Mouse (Mus musculus) spleen, postnatal 10 days (tissue): ENCODE results near the gene Khnyn.

Experiments used
- DNase-seq, 2 experiments: peaks; one replicate each; pipeline ENCODE4 v3.0.0; 2021 to 2022; ENCODE audit warnings: low spot score in 2 of 2

The Khnyn gene

DNA sequence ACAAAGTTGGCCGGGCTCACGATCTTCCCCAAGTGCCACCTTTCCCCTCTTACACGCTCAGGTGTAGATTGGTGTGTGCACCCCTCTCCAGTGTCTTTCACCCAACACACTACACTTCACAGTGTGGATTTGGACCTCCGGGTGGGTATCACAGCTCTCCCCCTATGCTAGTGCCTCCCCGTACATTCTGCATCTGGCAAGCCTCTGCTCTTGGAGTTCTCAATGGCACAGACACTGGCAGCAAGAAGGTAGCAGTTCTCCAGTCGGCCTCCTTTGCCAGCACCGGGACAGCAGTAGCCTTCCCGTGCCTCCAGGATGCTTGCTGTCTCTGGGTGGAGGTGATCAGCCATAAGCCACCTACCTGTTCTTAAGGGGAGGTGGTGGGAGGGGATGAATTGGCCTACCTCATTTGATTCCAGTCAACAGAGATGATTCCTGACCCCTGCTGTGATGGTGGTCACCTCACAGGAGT lies 11.5 kb upstream of the Khnyn start:
- DNase-seq = no peak

DNA sequence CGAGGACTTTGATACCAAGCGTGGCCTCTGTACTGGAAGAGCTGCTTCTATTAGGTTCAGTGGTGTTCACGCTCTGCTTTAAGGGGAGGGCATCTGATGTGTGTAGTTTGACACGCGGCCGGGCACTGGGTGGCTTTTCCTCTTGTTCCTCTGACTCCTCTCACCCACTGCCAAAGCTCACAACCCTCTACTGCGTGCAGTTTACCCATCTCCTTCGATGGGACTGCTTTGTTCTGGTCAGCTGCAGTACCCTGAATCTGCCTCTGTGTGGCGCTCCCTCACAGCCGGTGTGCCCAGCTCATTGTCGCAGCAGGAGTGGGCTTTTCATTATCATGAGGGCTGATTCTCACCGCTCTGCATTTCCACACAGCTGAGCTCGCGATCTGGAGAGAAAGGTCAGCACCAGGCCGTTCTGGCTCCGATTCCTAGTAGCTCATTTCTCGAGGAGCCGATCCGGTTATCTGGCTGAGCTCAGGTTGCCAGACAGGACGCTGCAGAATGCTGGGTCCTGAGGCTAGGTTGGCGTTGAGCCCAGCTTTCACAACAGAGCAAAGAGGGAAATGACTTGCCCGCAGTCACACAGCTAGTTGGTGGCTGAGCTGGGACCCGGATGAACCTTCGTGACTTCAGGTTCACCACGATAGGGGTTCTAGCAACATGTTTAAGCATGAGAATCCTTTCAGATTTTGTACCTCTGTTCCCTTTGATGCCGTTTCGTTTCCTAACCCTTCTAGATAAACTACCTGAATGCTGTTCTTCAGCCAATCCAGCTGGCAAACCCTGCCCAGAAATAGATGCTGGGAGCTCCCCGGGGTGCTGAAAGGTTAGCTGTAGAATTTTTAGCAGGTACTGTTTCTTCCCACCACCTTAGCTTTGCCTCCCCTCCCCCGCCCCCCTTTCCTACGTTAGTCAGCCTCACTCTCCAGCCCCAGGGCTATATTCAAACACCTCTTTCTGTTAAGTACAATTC lies 10.7 kb upstream of the Khnyn start:
- DNase-seq = peak; percentile 59 to 77

DNA sequence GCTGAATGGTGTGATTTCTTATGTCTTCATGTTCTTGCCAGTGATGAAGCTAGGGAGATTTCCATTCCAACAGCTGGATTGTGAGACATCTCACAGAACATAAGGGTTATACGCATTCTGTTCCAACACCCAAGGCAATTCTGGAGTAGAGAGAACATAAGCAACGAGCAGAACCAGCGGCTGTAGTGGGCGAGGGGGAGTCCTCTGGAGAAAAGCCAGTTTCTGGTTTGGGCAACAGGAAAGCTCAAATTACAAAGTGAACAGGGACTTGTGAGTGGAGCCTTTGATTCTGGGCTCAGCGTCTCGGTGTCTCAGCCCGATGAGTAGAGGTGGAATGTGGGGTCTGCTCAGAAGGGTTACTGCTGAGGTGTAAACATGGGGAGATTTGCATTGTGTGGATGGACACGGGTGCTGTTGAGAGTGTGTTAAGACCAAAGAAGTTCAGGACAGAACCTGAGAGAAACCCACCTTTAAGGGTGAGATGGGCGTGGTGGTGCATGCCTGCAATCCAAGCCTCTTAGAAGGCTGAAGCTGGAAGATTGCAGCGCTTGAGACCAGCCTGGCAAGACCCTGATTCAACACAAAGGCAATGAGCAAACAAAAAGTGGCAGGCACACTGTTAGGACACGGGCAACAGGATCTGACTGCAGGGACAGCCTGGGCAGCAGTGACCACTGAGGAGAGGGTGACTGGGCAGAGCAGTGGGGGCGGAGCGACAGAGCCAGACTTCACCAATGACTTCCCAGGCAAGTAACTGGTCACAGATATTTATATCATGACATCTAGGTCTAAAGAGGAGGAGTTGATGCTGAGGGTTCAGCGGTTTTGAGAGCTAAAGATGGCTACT lies 7.1 kb upstream of the Khnyn start:
- no peak for DNase-seq

DNA sequence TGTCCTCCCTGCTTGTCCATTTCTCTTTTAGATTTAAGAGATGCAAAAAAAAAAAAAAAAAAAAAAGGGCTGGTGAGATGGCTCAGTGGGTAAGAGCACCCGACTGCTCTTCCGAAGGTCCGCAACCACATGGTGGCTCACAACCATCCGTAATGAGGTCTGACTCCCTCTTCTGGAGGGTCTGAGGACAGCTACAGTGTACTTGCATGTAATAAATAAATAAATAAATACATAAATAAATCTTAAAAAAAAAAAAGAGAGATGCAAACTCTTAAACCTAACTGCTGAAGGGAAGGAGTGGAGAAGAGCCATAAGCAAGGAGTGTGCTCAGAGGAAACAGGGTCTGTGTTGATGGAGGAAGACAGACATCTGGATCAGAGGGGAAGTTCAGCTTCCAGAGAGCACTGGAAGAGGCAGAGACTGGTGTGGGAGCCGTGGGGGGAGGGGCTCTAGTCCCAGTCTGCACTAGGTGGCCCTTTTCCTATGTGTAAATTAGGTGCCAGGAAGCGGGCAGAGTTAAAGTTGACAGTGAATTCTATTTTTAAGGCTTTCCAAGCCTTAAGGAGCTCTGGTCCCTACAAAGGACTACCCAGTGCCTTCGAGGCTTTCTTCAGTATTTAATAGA lies 6.3 kb upstream of the Khnyn start:
- no peak for DNase-seq

DNA sequence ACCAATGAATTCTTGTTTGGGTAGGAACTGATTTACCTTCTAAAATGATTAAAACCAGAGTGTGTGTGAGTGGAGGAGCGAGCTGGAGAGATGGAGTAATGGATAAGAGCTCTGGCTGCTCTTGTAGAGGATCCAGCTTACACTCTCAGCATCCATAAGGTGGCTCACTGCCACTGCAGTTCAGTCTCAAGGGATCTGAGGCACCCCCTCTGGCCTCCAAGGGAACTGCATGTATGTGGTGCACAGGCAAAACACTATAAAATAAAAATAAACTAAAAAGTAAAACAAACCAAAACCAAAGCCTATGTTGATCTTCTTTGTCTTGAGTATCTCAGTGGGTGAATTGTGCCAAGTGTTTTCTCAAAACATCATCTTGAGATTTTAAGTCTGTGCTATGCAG lies 5.1 kb upstream of the Khnyn start:
- peak; percentile 53 to 86 for DNase-seq

DNA sequence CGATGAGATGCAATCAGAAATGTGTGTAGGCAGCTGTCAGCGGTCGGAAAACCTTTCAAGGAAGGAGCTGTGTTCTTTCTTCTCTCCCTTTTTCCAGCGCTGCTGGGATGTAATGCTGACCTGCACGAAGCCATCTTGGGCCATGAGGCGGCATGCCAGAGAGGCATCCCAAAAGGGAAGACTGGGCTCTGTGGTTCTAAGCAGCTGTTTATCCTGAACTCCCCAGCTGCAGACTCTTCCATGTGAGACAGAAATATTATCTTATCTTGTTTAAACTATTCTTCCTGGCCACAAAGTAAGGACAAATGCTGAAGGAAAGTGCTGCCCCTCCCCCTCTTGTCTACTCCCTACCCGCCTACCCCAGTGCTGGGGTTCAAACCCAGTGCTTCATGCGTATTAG lies 3.8 kb upstream of the Khnyn start:
- no peak for DNase-seq

DNA sequence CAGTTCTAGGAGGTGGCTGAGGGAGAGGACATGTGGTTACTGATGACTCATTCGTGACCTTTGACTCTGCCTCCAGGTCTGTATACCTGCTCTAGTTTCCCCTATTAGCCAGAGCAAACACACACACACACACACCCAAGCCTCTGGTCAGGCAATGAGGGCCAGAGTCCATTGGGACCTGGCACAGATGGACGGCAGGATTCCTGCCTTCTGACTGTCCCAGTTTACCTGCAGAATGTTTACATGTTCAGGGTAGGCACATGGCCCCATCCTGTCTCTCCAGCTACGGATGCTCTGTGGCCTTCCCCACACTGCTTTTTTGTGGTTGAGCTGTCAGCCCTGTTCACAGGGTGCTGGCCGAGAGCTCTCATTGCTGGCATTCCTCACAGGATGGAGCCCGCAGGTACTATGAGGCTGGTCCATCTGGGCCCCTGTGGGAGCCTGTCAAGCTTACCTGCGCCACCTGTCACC lies 2.5 kb upstream of the Khnyn start:
- no peak for DNase-seq

DNA sequence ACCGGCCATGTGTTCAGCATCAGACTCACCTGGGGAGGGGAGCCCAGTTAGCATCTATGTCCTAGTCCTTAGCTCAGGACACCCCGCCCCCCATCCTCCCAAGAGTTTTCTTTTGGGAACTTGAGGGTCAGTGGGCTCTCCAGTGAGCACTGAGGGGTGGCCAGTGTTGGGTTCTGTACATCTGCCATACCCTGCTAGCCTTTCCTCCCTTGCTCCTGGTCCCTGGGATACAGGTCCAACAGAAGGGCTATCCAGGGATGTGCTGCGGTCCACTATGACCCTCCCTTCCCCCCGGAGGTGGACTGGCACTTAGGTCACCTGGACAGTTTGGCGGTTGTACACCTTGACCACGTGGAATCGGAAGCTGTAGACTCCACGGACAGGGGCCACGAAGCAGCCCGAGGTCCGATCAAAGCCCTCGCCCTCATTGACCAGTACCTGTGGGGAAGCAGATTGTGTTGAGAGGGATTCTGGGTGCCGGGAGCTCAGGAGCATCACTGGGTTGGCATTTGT lies 1.5 kb upstream of the Khnyn start:
- no peak for DNase-seq

DNA sequence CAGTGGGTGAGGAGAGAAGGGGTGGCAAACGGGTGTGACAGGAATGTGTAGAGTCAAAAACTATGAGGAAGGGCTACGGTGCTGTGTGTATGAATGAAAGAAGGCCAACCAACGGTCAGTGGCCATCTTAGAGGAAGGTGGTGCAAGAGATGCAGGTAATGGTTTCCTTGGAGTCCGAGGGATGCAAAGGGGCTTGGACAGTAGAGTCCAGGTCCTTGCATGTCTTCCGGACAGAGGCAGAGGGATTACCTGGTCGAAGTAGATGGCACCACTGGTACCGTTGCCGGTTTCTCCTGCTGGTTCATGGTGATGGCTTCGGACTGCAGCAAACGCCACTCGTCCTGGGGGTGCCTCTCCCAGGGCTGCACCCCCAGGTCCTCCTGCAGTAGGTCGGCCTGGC lies 1.1 kb upstream of the Khnyn start:
- no peak for DNase-seq

DNA sequence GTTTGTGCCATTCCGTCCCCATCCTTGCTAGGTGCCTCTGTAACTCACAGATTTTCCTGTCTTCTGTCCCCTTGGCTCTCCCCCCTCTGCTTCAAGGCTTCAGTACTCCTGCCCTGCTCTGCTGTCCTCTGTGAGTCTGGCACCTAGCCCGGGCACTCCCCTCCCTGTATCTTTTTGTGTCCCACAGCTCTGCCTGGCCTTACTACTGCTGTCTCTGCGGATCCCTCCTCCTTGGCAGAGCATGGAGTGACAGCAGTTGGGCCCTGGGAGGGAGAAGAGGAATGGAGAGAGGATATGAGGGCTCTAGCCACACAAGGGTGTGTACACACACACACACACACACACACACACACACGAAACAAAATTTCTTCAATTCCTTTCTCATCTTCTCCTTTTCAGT lies 581 bp upstream of the Khnyn start, which contains the start of gene Cbln3:
Cbln3 (minus strand) TSS at position 227 of the 400 bp plus-strand sequence.
- DNase-seq = peak; percentile 29 to 52

DNA sequence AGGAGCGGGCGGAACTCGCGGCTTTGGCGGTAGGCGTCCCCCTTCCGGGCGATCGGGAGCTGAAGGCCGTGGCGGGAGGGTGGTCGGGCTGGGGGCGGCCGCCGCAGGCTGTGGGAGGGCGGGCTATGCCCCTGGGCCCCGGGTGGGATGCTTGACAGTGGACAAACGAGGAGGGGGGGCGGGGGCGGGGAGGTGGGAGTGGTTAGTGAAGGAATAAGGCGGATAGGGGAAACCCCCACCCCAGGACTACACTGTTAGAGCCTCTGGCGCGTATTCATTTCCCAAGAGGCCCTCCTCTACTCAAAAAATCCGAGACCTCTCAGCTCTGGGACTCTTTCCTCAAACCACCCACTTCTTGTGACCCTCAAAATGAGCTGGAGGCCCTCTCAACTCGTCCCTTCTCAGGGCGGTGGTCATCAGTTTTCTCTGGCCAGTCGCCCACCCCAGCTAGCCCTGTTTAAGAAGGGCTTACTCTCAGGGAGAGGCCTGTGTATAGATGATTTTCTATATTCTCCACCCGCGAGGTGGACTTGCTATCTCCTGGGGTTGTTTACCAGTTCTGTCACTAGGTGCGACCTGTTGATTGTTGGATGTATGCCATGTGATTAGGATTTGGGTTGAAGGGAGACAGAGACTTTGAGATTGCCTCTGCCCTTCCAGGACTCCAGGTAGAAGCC lies 505 bp downstream of the Khnyn start:
- DNase-seq = peak; percentile 37 to 57

DNA sequence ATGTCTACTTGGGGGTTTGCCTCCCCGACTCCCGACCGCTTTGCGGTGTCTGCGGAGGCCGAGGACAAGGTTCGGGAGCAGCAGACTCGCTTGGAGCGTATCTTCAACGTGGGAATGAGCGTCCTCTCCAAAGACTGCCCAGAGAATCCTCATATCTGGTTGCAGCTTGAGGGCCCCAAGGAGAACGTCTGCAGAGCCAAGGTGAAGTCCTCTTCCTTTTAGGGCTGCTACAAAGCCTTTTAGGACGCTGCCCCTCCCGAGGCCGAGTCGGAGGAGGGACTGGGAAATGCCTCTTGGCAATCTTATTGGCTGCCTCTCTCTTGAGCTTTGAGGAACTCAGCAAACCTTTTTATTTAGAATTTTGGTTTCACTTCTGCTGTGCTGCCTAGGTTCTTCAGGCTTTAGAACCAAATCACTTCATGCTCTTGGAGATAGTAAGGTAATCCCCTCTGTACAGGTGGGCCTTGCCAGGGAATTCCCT lies 1.1 kb downstream of the Khnyn start:
- peak in 1 of 2 experiments; percentile 70 for DNase-seq

DNA sequence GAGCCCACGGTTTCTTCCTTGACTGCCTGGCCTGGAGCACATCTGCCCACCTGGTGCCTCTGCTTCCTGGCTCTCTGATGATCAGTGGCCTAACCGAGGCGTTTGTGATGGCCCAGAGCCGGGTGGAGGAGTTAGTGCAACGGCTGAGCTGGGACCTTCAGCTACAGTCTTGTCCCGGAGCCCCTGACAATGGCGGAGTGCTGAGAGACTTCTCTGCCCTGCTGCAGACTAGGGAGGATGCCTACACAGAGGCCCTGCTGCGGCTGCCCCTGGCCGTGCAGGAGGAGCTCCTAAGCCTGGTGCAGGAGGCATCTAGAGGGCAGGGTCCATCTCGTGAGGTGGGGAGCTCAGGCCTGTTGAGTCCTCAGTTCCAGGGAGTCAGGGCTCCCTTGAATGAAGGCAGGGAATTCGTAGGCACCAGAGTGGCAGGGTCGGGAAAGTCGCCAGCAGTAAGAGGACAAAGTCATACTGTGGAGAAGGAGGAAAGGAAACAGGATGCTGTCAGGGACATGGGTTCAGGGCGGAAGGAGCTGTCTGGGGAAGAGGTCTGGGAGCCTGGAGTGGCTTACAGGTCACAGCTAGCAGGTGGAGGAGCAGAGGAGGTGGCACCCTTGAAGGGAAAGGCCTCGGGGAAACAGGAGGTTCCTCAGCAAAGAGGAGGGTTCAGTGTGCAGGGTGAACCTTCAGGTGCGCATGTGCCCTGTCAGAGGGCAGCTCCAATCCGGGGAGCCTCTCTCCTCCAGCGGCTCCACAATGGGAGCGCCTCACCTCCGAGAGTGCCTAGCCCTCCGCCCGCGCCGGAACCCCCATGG lies 2.0 kb downstream of the Khnyn start:
- no peak for DNase-seq

DNA sequence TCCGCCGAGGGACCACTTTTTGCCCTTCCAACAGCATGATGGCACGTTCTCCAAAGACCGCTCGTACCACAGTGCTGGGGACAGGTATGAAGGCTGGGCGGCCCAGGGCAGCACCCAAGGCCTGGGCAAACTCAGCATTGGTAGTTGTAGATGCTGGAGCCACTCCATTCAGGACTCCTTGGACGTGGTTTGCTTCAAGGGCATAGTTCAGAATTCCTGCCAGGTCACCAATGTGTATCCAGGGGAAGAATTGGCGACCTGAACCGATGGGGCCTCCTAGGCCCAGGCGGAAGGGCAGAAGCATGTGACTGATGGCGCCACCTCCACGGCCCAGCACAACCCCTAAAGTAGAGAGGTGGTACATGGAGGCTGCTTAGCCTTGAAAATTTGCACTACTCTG lies 12.9 kb downstream of the Khnyn start:
- DNase-seq = no peak

DNA sequence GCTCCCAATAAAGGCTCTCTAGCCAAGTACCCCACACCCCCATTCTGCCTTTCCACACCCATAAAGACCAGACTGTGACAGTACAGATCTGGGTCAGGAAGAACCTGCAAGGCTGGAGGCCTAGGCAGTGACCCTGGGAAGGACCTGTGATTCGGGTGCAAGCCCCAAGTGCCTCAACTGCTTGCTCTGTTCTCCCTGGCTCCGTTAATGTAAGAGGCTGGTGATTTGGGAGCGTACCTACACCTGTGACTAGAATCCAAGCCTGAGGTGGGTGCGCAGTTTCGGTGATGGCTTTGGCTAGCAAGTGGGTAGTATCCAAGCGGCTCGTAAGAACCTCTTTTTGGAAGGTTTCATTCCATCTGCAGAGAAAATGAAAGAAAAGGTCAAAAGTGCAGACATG lies 14.2 kb downstream of the Khnyn start:
- DNase-seq = no peak

DNA sequence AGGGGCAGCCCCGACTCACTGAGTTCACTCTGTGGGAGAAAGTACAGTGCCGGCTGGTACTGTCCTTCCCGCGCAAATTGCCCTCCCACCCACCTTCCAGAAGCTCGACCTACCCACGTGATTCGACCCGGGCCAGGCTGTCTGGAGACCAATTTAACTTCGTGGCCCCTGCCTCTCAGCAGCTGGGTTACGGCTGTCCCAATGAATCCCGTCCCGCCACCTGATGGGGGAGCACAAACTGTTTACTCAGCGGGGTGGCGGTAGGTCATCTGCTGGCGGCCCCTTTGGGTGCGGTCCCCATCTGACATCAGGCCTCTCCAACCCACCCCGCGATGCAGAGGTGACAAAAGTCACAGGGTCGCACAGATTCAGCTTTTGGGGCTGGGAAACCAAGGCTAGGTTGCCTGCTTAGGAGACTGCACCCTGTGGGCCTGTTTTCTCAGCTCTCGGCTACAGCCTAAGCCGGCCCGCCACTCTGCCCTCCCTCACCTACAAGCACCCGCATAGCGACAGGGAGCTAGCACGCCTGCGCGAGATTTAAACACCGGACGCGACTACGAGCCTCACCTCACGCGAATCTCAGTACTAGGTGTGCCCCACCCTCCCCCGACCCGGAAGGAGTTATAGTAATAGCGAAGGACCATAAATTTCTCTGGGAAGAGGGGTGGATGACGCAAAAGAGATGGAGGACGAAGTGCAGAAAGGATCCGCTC lies 15.1 kb downstream of the Khnyn start, which contains the start of gene Sdr39u1:
Sdr39u1 (minus strand) TSS at position 593 of the 713 bp plus-strand sequence.
- DNase-seq = peak; percentile 52 to 87

DNA sequence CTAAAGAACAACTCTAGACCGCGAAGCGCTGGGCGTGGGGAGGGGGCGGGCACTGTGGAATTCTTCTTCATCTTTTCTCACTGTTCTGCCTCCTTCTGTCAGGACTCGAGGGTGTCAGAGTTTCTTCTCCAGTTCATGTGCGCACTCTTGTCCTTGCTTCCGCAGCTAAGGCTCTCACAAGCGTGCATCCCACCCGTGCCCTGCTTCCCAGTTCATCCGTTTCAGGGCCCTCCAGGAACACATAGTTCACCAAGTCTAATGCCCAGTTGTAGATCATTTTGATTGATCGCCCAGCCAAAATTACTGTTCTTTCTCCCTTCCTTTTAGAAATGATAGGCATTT lies 15.6 kb downstream of the Khnyn start:
- DNase-seq = peak in 1 of 2 experiments; percentile 22

DNA sequence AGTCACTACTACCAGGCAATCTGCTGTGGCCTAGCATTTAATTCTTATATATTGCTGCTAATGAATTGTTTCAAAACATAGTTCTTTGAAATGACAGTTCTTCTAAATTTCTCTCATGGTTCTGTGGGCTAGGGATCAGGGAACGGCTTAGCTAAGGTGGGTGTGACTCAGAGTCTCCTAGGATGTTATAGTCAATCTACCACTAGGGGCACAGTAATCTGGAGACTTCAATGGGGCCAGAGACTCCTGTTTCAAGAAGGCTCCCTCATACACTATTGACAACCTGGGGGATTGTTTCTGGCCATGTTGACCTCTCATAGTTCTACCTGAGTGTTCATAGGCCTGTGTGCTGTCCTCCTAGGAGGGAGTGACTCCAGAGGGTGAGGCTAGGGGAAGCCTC lies 20.8 kb downstream of the Khnyn start:
- DNase-seq = no peak

DNA sequence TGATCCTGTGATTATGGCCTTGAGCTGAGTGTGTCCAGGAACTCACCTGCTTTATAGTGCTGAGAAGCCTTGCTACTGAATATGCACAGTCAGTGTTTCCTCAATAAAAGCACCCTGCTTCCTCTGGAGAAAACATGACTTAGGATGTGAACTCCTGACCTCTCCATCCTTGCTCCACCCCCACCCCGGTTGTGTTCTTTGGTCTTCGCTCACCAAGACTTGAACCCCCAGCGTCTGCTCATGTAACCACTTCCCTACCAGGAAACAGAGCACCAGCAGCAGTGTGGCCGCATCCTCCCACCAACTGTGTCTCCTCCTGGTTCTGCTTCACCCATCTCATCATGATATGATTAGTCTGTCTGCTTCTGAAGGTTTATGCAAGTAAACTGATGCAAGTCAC lies 28.7 kb downstream of the Khnyn start:
- no peak for DNase-seq
